Mouse (Mus musculus) stomach, embryonic 16.5 days (tissue): Measurements from ENCODE around the gene Ggt5. TPM values are rescaled to one million over a fixed set of nuclear protein-coding genes. Genes with fewer than 3 reads are reported as not detected.
A peak's percentile ranks its signal among the peaks of the same experiment; 100 is the strongest.

Experiments
- ATAC-seq: fragments of 200-750 bp; cut with Nextera tagmentation; 2 replicates; pipeline ENCODE4 v1.8.0; 2017; ENCODE audit warnings: moderate number of reproducible peaks, moderate TSS enrichment; ENCODE audit not compliant: insufficient read depth, low FRiP score
- H3K27ac ChIP-seq: fragments of 300-500 bp; sonication (generic); 2 replicates; pipeline ENCODE4 v1.5.1; 2014; ENCODE audit warnings: low read length
- H3K27me3 ChIP-seq: fragments of 300-500 bp; sonication (generic); 2 replicates; pipeline ENCODE4 v1.6.1; 2014; ENCODE audit warnings: low read length, control low read depth, mixed read lengths; ENCODE audit not compliant: control insufficient read depth, insufficient read depth
- H3K36me3 ChIP-seq: fragments of 300-500 bp; sonication (generic); 2 replicates; pipeline ENCODE4 v1.6.1; 2014; ENCODE audit warnings: low read length; ENCODE audit not compliant: control insufficient read depth, insufficient read depth
- H3K4me1 ChIP-seq: fragments of 300-500 bp; sonication (generic); 2 replicates; pipeline ENCODE4 v1.6.1; 2014; ENCODE audit warnings: low read length, control low read depth, mixed read lengths; ENCODE audit not compliant: control insufficient read depth, insufficient read depth
- H3K4me2 ChIP-seq: fragments of 300-500 bp; sonication (generic); 2 replicates; pipeline ENCODE4 v1.6.1; 2014; ENCODE audit warnings: low read depth, low read length, mixed read lengths
- H3K4me3 ChIP-seq: fragments of 300-500 bp; sonication (generic); replicated peaks from 2 replicates; pipeline ENCODE4 v1.5.1; 2014; ENCODE audit warnings: mild to moderate bottlenecking, low read length
- H3K9ac ChIP-seq: fragments of 300-500 bp; sonication (generic); 2 replicates; pipeline ENCODE4 v1.6.1; 2014; ENCODE audit warnings: low read length
- H3K9me3 ChIP-seq: fragments of 300-500 bp; sonication (generic); replicated peaks from 2 replicates; pipeline ENCODE4 v1.6.1; 2016; ENCODE audit warnings: low read length, control low read depth; ENCODE audit not compliant: control insufficient read depth
- WGBS: fragments of 180-500 bp; shearing (Covaris S2); extraction: QIAGEN DNeasy Blood & Tissue Kit; methylation state at CpG from one replicate; pipeline ENCODE4 v1.1.7; 2014; 5-methylcytosine and 5-hydroxymethylcytosine counted together
- polyA plus RNA-seq: library from polyadenylated mRNA; unstranded; fragments of >200 nt; fragmentation: Nextera tagmentation; extraction: Ambion mirVana; gene quantifications from 2 replicates; pipeline ENCODE4 v1.2.1, GENCODE M21; 2015

The Ggt5 gene
- polyA plus RNA-seq, 1 experiment from 2014 or later: 6.5 TPM

DNA sequence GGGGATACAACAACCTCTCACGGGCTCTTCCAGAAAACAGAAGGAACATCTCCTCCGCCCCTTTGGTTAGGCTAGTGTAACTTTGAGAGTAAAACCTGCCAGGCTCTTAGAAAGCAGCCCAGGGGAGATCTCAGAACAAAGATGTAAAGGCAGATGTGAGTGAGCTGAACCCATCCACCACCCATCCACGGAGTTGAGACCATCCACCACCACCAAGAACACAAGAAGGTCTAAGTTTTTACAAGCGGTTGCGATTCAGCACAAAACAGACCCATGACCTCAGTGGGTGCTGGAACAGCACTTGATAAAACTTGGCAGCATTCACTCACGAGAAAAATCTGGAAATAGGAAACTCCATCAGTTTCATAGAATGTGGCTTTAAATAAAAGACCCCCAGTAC lies 36.8 kb downstream of the Ggt5 start:
- Histone ChIP-seq H3K9ac (no peak overlapping the region), H3K27me3 (no peaks in the 10 kb centered on the region), H3K36me3 (no peaks in the 10 kb centered on the region), H3K4me2 (no peak overlapping the region), H3K27ac (no peak overlapping the region), H3K9me3 (no peaks in the 10 kb centered on the region), H3K4me1 (0 out of 2 replicates have a peak, but pooled peaks cover 2% of the 10 kb centered on the region), H3K4me3 (no peak overlapping the region)
- WGBS: 32% methylated on average over 6 of the region's 6 CpGs
- ATAC-seq: no peak

DNA sequence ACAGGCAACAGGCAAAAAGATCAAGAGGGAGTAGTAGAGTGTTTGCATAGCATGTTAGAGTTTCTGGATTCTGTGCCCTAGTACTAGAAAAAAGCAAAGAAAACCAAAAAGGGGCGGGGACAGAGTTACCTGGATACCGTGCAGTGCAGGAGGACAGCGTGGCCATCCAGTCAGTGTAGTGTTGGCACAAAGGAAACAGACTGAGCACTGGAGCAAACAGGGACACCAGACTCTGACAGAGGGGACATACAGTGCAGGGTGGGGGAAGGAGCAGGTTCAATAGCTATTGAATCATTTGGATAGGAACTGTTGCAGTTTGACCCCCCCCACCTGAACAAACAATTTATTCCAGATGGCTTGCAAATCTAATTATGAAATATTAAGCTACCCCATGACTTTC lies 37.9 kb downstream of the Ggt5 start:
- ATAC-seq: no peak
- Histone ChIP-seq H3K36me3 (no peaks in the 10 kb centered on the region), H3K9ac (no peak overlapping the region), H3K4me1 (0 out of 2 replicates have a peak, but pooled peaks cover 2% of the 10 kb centered on the region), H3K9me3 (no peaks in the 10 kb centered on the region), H3K27ac (no peak overlapping the region), H3K27me3 (no peaks in the 10 kb centered on the region), H3K4me2 (no peak overlapping the region), H3K4me3 (no peak overlapping the region)
- WGBS: 48% methylated on average over 3 of the region's 3 CpGs

DNA sequence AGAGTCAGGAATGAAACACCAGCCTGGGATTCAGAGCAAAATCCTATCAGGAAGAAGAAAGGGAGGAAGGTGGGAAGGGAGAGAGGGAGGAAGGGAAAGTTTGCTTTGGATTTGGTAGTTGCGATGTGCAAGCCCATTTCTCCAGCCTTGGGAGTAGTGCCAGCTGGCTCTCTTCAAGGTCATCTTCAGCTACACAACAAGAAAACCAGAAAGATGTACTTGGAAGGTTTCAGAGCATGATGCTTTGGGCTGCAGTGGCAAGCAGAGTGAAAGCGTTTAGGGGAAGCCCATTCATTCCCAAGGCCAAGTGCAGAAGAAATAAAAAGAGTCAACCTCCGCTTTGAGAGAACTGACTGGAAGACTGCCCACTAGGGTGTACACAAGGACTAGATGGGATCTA lies 38.4 kb downstream of the Ggt5 start:
- Histone ChIP-seq H3K4me2 (no peak overlapping the region), H3K9ac (no peak overlapping the region), H3K9me3 (no peaks in the 10 kb centered on the region), H3K4me3 (no peak overlapping the region), H3K36me3 (no peaks in the 10 kb centered on the region), H3K27ac (no peak overlapping the region), H3K27me3 (no peaks in the 10 kb centered on the region), H3K4me1 (0 out of 2 replicates have a peak, but pooled peaks cover 2% of the 10 kb centered on the region)
- no peak for ATAC-seq
- 52% methylated on average over 3 of the region's 3 CpGs for WGBS

DNA sequence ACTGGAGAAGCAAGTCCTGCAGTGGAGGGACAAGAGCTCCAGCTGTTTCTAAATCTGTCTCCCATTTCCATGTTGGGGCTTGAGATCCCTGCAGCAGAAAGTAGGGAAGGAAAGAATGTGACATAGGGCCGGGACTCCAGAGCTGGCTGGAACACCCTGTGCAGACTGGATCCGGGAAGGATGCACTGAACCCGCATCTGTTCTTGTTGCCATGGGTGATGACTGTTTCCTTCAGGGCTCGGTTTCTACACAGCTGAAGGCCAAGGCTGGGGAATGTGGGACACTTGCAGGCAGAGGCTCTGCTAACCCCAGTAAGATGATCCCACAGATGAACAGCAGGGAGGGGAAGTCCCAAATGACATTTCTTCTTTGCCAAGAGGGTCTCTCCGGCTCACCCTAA lies 43.5 kb downstream of the Ggt5 start:
- H3K27me3 ChIP-seq: no peaks in the 10 kb centered on the region
- H3K9ac ChIP-seq: no peak overlapping the region
- H3K4me2 ChIP-seq: no peak overlapping the region
- WGBS: 44% methylated on average over 5 of the region's 5 CpGs
- H3K36me3 ChIP-seq: no peaks in the 10 kb centered on the region
- H3K4me1 ChIP-seq: 0 out of 2 replicates have a peak, but pooled peaks cover 6% of the 10 kb centered on the region
- H3K9me3 ChIP-seq: no peaks in the 10 kb centered on the region
- peak overlapping the region; percentile 9; the same call in 1 of the 2 replicates for H3K27ac ChIP-seq
- H3K4me3 ChIP-seq: no peak overlapping the region
- peak; percentile 85 for ATAC-seq

DNA sequence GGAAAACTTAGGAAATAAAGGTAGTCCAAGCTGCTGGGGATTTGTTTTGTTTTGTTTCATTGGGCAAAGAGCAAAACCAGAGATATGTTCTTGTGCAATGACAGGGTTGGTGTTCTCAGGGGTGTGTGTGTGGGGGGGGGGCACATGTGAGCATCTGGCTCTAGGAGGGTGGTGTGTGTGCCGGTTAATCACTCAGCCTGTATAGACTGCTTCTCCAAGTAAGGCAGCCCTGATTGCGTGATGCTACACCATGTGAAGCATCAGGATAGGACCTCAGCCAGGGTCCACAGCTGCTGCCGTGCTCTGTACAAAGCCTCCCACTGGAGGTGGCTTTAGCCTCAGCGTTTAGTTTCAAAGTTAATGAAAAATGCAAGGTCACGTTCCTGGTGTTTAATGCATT lies 43.9 kb downstream of the Ggt5 start:
- Histone ChIP-seq H3K27ac (no peak overlapping the region; the same call in 1 of the 2 replicates), H3K9ac (no peak overlapping the region), H3K36me3 (no peaks in the 10 kb centered on the region), H3K4me1 (0 out of 2 replicates have a peak, but pooled peaks cover 6% of the 10 kb centered on the region), H3K4me2 (no peak overlapping the region), H3K9me3 (no peaks in the 10 kb centered on the region), H3K27me3 (no peaks in the 10 kb centered on the region), H3K4me3 (no peak overlapping the region)
- 58% methylated on average over 5 of the region's 5 CpGs for WGBS
- ATAC-seq: peak; percentile 34; the same call in 1 of the 2 replicates

DNA sequence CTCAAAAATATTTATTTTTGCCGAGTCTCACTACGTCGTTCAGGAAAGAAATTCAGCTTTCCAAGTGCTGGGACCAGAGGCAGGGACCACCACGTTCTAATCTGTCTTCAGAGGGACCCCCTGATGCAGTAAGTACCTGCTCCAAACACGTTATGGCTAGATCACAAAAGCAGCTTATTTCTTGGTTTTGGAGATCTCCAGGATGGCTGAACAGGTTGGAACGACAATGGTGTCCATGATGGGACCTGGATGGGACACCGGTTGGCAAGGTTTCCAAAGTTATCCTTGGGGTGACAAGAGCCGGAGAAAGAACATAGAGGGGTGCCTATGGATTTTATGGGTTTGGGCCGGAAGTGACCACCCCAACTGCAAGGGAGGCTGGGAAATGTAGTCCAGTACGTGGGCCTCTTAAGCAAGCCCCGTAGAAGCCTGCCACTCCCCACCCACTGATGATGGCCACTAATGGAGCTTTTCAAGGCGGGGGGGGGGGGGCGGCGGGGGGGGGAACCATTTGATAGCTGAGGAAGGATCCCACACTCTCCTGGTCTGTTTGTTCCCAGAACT lies 44.5 kb downstream of the Ggt5 start:
- no peaks in the 10 kb centered on the region for H3K27me3 ChIP-seq
- no peak overlapping the region; the same call in 1 of the 2 replicates for H3K27ac ChIP-seq
- no peaks in the 10 kb centered on the region for H3K36me3 ChIP-seq
- H3K9me3 ChIP-seq: no peaks in the 10 kb centered on the region
- 63% methylated on average over 14 of the region's 14 CpGs for WGBS
- no peak for ATAC-seq
- H3K4me3 ChIP-seq: no peak overlapping the region
- H3K4me2 ChIP-seq: no peak overlapping the region
- 0 out of 2 replicates have a peak, but pooled peaks cover 6% of the 10 kb centered on the region for H3K4me1 ChIP-seq
- no peak overlapping the region for H3K9ac ChIP-seq

DNA sequence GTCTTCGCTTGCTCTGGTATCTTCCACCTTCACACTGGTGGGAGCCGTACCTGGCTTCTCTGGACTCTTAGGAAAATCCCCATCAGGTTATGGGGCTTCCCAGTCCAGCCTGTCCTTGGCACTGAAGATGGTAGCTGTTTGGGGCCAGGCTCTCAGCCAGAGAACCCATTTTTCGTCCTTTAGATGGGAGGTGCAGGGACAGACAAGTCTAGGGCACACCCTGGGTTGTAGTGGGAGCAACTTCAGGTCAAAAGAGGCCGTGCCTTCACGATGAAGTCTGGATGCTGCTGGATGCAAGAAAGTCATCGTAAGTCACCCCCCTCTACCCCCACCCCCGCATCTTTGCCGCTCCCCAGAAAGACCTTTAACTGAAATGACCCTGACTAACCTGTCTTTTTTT lies 45.5 kb downstream of the Ggt5 start:
- Histone ChIP-seq H3K36me3 (no peaks in the 10 kb centered on the region), H3K4me2 (no peak overlapping the region), H3K27me3 (no peaks in the 10 kb centered on the region), H3K4me1 (0 out of 2 replicates have a peak, but pooled peaks cover 6% of the 10 kb centered on the region), H3K9ac (no peak overlapping the region), H3K4me3 (no peak overlapping the region), H3K27ac (no peak overlapping the region), H3K9me3 (no peaks in the 10 kb centered on the region)
- WGBS: 94% methylated on average over 8 of the region's 8 CpGs
- no peak for ATAC-seq

DNA sequence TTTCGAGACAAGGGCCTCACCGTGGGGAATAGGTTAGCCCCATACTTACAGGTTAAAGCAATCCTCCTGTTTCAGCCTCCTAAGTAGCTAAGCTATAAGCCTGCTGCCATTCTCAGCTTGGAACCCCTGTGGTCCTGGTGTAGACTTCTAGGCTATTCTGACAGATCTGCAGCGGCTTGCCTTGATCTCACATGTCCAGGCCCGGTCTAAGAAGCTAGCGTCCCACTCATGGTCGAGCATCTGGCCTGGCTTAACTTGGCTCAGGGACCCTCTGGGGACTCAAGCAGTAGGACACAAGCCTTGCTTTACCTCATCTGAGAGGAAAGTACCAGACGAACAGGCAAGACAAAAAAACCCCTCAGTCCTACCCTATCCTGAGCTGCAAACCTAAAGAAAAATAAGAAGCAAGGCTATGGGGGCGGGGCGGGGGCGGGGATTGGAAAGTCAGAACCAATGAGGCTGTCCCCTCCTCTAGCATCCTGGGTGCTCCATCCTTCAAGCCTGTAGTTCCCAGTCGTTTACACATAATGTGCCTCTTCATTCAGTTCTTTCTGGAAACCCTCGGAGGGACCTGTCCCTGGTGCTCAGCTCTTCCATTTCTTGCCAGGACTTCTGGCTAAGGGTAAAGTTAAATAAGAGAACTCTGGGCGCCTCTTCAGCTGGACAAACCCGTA lies 46.0 kb downstream of the Ggt5 start:
- Histone ChIP-seq H3K4me1 (0 out of 2 replicates have a peak, but pooled peaks cover 6% of the 10 kb centered on the region), H3K27me3 (no peaks in the 10 kb centered on the region), H3K4me2 (no peak overlapping the region), H3K9ac (no peak overlapping the region), H3K27ac (no peak overlapping the region), H3K4me3 (no peak overlapping the region), H3K36me3 (no peaks in the 10 kb centered on the region), H3K9me3 (no peaks in the 10 kb centered on the region)
- no peak for ATAC-seq
- 71% methylated on average over 14 of the region's 14 CpGs for WGBS

DNA sequence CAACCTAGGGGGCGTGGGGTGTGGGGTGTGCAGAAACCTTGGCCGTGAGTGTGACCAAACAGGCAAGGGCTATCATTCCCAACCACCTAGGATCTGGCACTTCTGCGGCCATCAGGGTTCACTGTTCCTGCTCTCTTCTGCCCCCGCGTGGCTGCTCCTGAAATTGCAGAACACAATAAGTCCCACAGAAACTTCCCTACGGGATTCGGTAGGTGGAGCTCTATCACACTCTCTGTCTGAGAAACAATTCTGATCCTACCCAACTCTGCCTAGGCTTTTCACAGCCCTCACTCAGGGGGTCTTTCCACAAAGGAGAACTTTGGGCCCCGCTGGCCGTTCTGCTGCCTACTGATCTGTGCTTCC lies 46.5 kb downstream of the Ggt5 start:
- ATAC-seq: no peak
- Histone ChIP-seq H3K4me1 (0 out of 2 replicates have a peak, but pooled peaks cover 6% of the 10 kb centered on the region), H3K4me2 (no peak overlapping the region), H3K27ac (no peak overlapping the region), H3K27me3 (no peaks in the 10 kb centered on the region), H3K9ac (no peak overlapping the region), H3K9me3 (no peaks in the 10 kb centered on the region), H3K36me3 (no peaks in the 10 kb centered on the region), H3K4me3 (no peak overlapping the region)
- 9% methylated on average over 9 of the region's 9 CpGs for WGBS
